Comparison of ENCODE assay signal across 8 mouse cellular contexts in genomic region chr2:61712526-61712925, GRCm38 (mm10). TPM values are rescaled to one million over a fixed set of nuclear protein-coding genes. Genes with fewer than 3 reads are reported as not detected.
DNase-seq lines count a peak whose midpoint lies in the region; ATAC-seq lines count a peak whose summit lies in the region.

No protein-coding gene starts in this region.

- H3K4me2 ChIP-seq in limb, embryonic 15.5 days: peak overlapping the region; percentile 65

- no peaks in the 10 kb centered on the region for H3K36me3 ChIP-seq in limb, embryonic 15.5 days
- H3K36me3 ChIP-seq in splenic B cell, adult 2 months (ENCODE audit: control insufficient read depth, insufficient read depth, low read length, poor library complexity, severe bottlenecking): no peaks in the 10 kb centered on the region

- peak; percentile 18 for ATAC-seq in CD4-positive, CD25-positive, alpha-beta regulatory T cell, adult 4 months
- ATAC-seq in erythroblast, adult 5-6 weeks (replicated peaks; ENCODE audit: low FRiP score, poor library complexity, severe bottlenecking): peak; percentile 58
- no peak for ATAC-seq in limb, embryonic 15.5 days (ENCODE audit: insufficient number of reproducible peaks, low FRiP score, low TSS enrichment, low read depth)

- H3K27me3 ChIP-seq in limb, embryonic 15.5 days: no peaks in the 10 kb centered on the region
- H3K27me3 ChIP-seq in splenic B cell, adult 2 months (ENCODE audit: control insufficient read depth, insufficient read depth, low read length, poor library complexity, severe bottlenecking): no peaks in the 10 kb centered on the region

- H3K4me3 ChIP-seq in limb, embryonic 15.5 days: peak overlapping the region; percentile 97

- WGBS in limb, embryonic 15.5 days: 46% methylated on average over 3 of the region's 3 CpGs

- H3K4me1 ChIP-seq in limb, embryonic 15.5 days: peaks cover 11% of the 10 kb centered on the region

- no peaks in the 10 kb centered on the region for H3K9me3 ChIP-seq in limb, embryonic 15.5 days

- H3K27ac ChIP-seq in limb, embryonic 15.5 days: no peak overlapping the region

- peak overlapping the region; percentile 87 for H3K9ac ChIP-seq in limb, embryonic 15.5 days

- peak; percentile 13 for DNase-seq in embryo, embryonic 10.5 days (ENCODE audit: low spot score)
- DNase-seq in embryo, embryonic 10 days (ENCODE audit: low spot score): no peak
- peak; percentile 49 for DNase-seq in splenic B cell, adult 2 months (ENCODE audit: low read depth, low spot score)
- no peak for DNase-seq in right cerebral cortex, postnatal 4 days
- DNase-seq in left cerebral cortex, adult 9 months (ENCODE audit: low spot score in 2 of 2): no peak

RNA-seq across cellular contexts. Expression of gene Psmd14, which starts 1.0 kb away (rescaled TPM):
- polyA plus RNA-seq in CD4-positive, CD25-positive, alpha-beta regulatory T cell, adult 4 months (2017; shearing (Covaris generic)): 100 to 1,000 TPM; 180 to 182 TPM
- total RNA-seq in erythroblast, adult 5-6 weeks (2015; ENCODE audit: low replicate concordance): 78.4 and 110 TPM in 2 replicates
- total RNA-seq in erythroblast, adult 5-6 weeks (2017; ENCODE audit: low replicate concordance): 51.5 and 58.0 TPM in 2 replicates
- 158 and 167 TPM in 2 replicates for polyA plus RNA-seq in limb, embryonic 15.5 days (2015; fragmentation: Nextera tagmentation; extraction: Ambion mirVana)

Comparison
In these comparisons a context has a peak if more than half of its experiments do, and no peak if none do; other contexts are left out.
1. DNase-seq: peak in embryo, embryonic 10.5 days (single experiment) and splenic B cell, adult 2 months (single experiment); none in embryo, embryonic 10 days (single experiment), right cerebral cortex, postnatal 4 days (single experiment) and left cerebral cortex, adult 9 months (0 of 2).